Mouse (Mus musculus) lung, adult 2 months (tissue): ENCODE measurements around the gene Ebi3. TPM values are rescaled to one million over a fixed set of nuclear protein-coding genes. Genes with fewer than 3 reads are reported as not detected.

Experiments
- DNase-seq: peaks from one replicate; pipeline ENCODE4 v3.0.0; 2022
- H3K4me1 ChIP-seq: fragments of 200-500 bp; 2 replicates; pipeline ENCODE4 v1.6.1; 2011; ENCODE audit warnings: low read length; ENCODE audit not compliant: control insufficient read depth, insufficient read depth
- H3K4me3 ChIP-seq: fragments of 200-500 bp; replicated peaks from 2 replicates; pipeline ENCODE3; 2011; ENCODE audit warnings: low read depth, mild to moderate bottlenecking, control low read depth, low read length; ENCODE audit errors: extremely low read depth
- CTCF ChIP-seq: fragments of 200-500 bp; IDR thresholded peaks from 2 replicates; pipeline ENCODE4 v1.5.1; 2011; ENCODE audit warnings: mild to moderate bottlenecking, low read length, control low read depth; ENCODE audit not compliant: insufficient read depth
- POLR2A ChIP-seq: fragments of 200-500 bp; IDR thresholded peaks from 2 replicates; pipeline ENCODE4 v1.6.1; 2011; ENCODE audit warnings: low read depth, mild to moderate bottlenecking, control low read depth, low read length, borderline replicate concordance; ENCODE audit errors: extremely low read depth
- WGBS: fragments of 180-500 bp; shearing (Covaris S2); methylation state at CpG from one replicate; pipeline ENCODE4 v1.1.7; 2018; 5-methylcytosine and 5-hydroxymethylcytosine counted together
- polyA plus RNA-seq: library from polyadenylated mRNA; depleted of rRNA; stranded (reverse); fragments of >200 nt; gene quantifications from 2 replicates; pipeline ENCODE4 v1.2.3, GENCODE M21; 2012

Ebi3 gene
- polyA plus RNA-seq, 1 experiment = 7.3 TPM

- Histone ChIP-seq H3K4me3 (no peak overlapping the region), H3K4me1 (no peaks in the 10 kb centered on the region; the same call in 1 of the 2 replicates)
- 96% methylated on average over 4 of the region's 4 CpGs for WGBS
- DNase-seq = no peak
- TF ChIP-seq CTCF (no peak), POLR2A (no peak)
Measured at GRCm38 (mm10) chr17:55967186-55967585, 14.7 kb downstream of the Ebi3 start.

GRCm38 (mm10) chr17:55968210-55968609 is 15.8 kb downstream of the Ebi3 start:
- DNase-seq = no peak
- TF ChIP-seq CTCF = no peak
- TF ChIP-seq POLR2A = no peak
- Histone ChIP-seq H3K4me1 (no peaks in the 10 kb centered on the region; the same call in 1 of the 2 replicates), H3K4me3 (no peak overlapping the region)
- WGBS = 58% methylated on average over 7 of the region's 7 CpGs

- 45% methylated on average over 14 of the region's 14 CpGs for WGBS
- Histone ChIP-seq H3K4me1 (no peaks in the 10 kb centered on the region; the same call in 1 of the 2 replicates), H3K4me3 (no peak overlapping the region)
- TF ChIP-seq CTCF (no peak), POLR2A (no peak)
- DNase-seq = no peak
Measured at GRCm38 (mm10) chr17:55969560-55969959, 17.1 kb downstream of the Ebi3 start.

- no peak for DNase-seq
- TF ChIP-seq POLR2A (no peak), CTCF (no peak)
- Histone ChIP-seq H3K4me3 (peak within 1 kb of the TSS; percentile 36), H3K4me1 (no peaks in the 10 kb centered on the region; the same call in 1 of the 2 replicates)
- 10% methylated on average over 54 of the region's 55 CpGs for WGBS
Measured at GRCm38 (mm10) chr17:55969966-55970891, 17.8 kb downstream of the Ebi3 start, which contains the start of gene Shd. Gene Shd (plus strand): TSS chr17:55970467.

- no peak for DNase-seq
- no peak for TF ChIP-seq POLR2A
- no peak for TF ChIP-seq CTCF
- WGBS = 40% methylated on average over 22 of the region's 22 CpGs
- Histone ChIP-seq H3K4me1 (peaks cover under 1% of the 10 kb centered on the region; the same call in 1 of the 2 replicates), H3K4me3 (no peak overlapping the region)
Measured at GRCm38 (mm10) chr17:55971453-55971852, 19.0 kb downstream of the Ebi3 start.

- H3K4me1 ChIP-seq = 0 out of 2 replicates have a peak, but pooled peaks cover 3% of the 10 kb centered on the region
- TF ChIP-seq POLR2A (no peak), CTCF (peak; percentile 79)
- WGBS = 14% methylated on average over 13 of the region's 13 CpGs
- no peak overlapping the region for H3K4me3 ChIP-seq
- peak; percentile 78 for DNase-seq
Measured at GRCm38 (mm10) chr17:55976255-55976862, 23.9 kb downstream of the Ebi3 start.

- WGBS = 41% methylated on average over 3 of the region's 3 CpGs
- DNase-seq = no peak
- Histone ChIP-seq H3K4me3 (no peak overlapping the region), H3K4me1 (0 out of 2 replicates have a peak, but pooled peaks cover 3% of the 10 kb centered on the region)
- no peak for TF ChIP-seq CTCF
Measured at GRCm38 (mm10) chr17:55977301-55977700, 24.9 kb downstream of the Ebi3 start.

GRCm38 (mm10) chr17:55986030-55986961 is 33.9 kb downstream of the Ebi3 start, which contains the start of gene Fsd1:
Gene Fsd1 (plus strand): TSS chr17:55986509.
- H3K4me1 ChIP-seq = no peaks in the 10 kb centered on the region
- no peak for DNase-seq
- H3K4me3 ChIP-seq = no peak within 1 kb of the TSS
- 7% methylated on average over 35 of the region's 35 CpGs for WGBS
- TF ChIP-seq CTCF (no peak), POLR2A (no peak)
